26 mouse cellular contexts compared by ENCODE assay signal in the genomic region with DNA sequence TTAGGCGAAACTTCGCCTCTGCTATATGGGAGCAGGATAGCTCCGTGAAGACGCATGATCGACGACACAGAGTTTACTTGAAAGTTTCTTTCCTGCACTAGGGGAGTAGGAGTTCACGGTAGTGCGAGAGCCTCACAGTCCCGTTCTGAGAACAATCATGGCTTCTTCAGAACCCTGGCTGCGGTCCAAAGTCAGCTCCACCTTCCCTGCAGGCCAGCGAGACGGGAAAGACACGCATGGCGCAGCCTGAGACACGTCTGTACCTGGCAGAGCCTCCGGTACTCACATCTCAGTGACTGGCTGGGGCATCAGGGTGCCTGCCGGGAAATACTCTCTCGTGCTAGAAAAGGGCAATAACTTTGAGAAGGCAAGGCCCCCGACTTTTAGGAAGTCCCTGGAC.
A peak's percentile ranks its signal among the peaks of the same experiment; 100 is the strongest.
DNase-seq lines count a peak whose midpoint lies in the region; ATAC-seq and TF ChIP-seq lines count a peak whose summit lies in the region.
"Had no signal": no experiment of that assay in that cellular context is flagged by ENCODE, and none has a peak within 500 bp of the region (broad histone marks: within the 10 kb centered on the region; RNA-seq: fewer than 3 reads in every experiment).

No protein-coding gene starts in this region.

- peak; percentile 29 to 33 for DNase-seq in cerebellum, postnatal 10 days
- no peak for DNase-seq in cerebellum, adult 2 months
- DNase-seq in kidney, adult 18-20 months = no peak
- peak; percentile 51 for DNase-seq in testis, postnatal 10 days (ENCODE audit: low spot score)
- no peak for DNase-seq in testis, postnatal 14 days (ENCODE audit: low spot score)
- no peak for DNase-seq in yolk sac, embryonic 10.5 days (ENCODE audit: low spot score)
- DNase-seq: adrenal gland, adult 8-10 months; adrenal gland, postnatal 36 days; B cell, adult 2 months; cerebellum, adult 11 months; cerebellum, adult 9-10 months; cerebellum, postnatal 36 days; gastrocnemius, adult 2 months; gastrocnemius, postnatal 25 days; heart, postnatal 14 days had no signal

- no peak overlapping the region for H3K9ac ChIP-seq in kidney, embryonic 16.5 days (replicated peaks; ENCODE audit: low read length)
- H3K9ac ChIP-seq: embryonic facial prominence, embryonic 15.5 days; heart, embryonic 15.5 days; hindbrain, embryonic 14.5 days had no signal

- peak; percentile 31; the same call in 1 of the 2 replicates for ATAC-seq in kidney, embryonic 16.5 days (ENCODE audit: low FRiP score, low TSS enrichment)
- ATAC-seq: CD4-positive, CD25-positive, alpha-beta regulatory T cell, adult 4 months; forebrain, embryonic 14.5 days had no signal

- no peak overlapping the region for H3K4me2 ChIP-seq in kidney, embryonic 16.5 days (replicated peaks; ENCODE audit: low read depth, low read length)
- H3K4me2 ChIP-seq: embryonic facial prominence, embryonic 15.5 days; heart, embryonic 15.5 days; hindbrain, embryonic 14.5 days had no signal

- TF ChIP-seq POLR2A in cerebellum, adult 2 months (IDR thresholded peaks at IDR 0.05; ENCODE audit: borderline replicate concordance, insufficient read depth, low read length) = no peak

- H3K27me3 ChIP-seq in cerebellum, adult 2 months (ENCODE audit: control insufficient read depth, insufficient read depth, low read length) = no peaks in the 10 kb centered on the region; the same call in 1 of the 2 replicates
- no peaks in the 10 kb centered on the region for H3K27me3 ChIP-seq in kidney, embryonic 16.5 days (ENCODE audit: insufficient read depth, low read length)
- H3K27me3 ChIP-seq: embryonic facial prominence, embryonic 15.5 days; heart, embryonic 15.5 days had no signal

- H3K36me3 ChIP-seq in kidney, embryonic 16.5 days (ENCODE audit: insufficient read depth, low read length) = no peaks in the 10 kb centered on the region
- H3K36me3 ChIP-seq: embryonic facial prominence, embryonic 15.5 days; forebrain, embryonic 10.5 days; G1E; heart, embryonic 10.5 days; heart, embryonic 15.5 days; hindbrain, embryonic 10.5 days had no signal

- 51% methylated on average over 19 of the region's 19 CpGs for WGBS in cerebellum, adult 2 months
- WGBS in kidney, embryonic 16.5 days = 60% methylated on average over 19 of the region's 19 CpGs

- no peaks in the 10 kb centered on the region for H3K9me3 ChIP-seq in kidney, embryonic 16.5 days (ENCODE audit: low read length)
- H3K9me3 ChIP-seq: embryonic facial prominence, embryonic 15.5 days; forebrain, embryonic 10.5 days; heart, embryonic 10.5 days; heart, embryonic 15.5 days; hindbrain, embryonic 10.5 days had no signal

- TF ChIP-seq CTCF in cerebellum, adult 2 months (IDR thresholded peaks at IDR 0.05; ENCODE audit: borderline replicate concordance, insufficient read depth, low read depth, low read length) = no peak

- H3K27ac ChIP-seq in cerebellum, adult 2 months (ENCODE audit: insufficient read depth, low read length) = no peak overlapping the region
- H3K27ac ChIP-seq in kidney, embryonic 16.5 days (ENCODE audit: low read length) = no peak overlapping the region
- H3K27ac ChIP-seq: embryonic facial prominence, embryonic 15.5 days; forebrain, embryonic 10.5 days; gastrocnemius, adult 2 months; heart, embryonic 10.5 days; heart, embryonic 15.5 days; hindbrain, embryonic 10.5 days; hindbrain, embryonic 14.5 days had no signal

- H3K4me3 ChIP-seq in cerebellum, adult 2 months (replicated peaks; ENCODE audit: insufficient read depth, low read depth, low read length) = no peak overlapping the region
- no peak overlapping the region for H3K4me3 ChIP-seq in kidney, embryonic 16.5 days (ENCODE audit: low read length)
- H3K4me3 ChIP-seq: embryonic facial prominence, embryonic 15.5 days; erythroblast, embryonic 14.5 days; forebrain, embryonic 10.5 days; gastrocnemius, adult 2 months; heart, embryonic 10.5 days; heart, embryonic 15.5 days; hindbrain, embryonic 10.5 days had no signal

- H3K4me1 ChIP-seq in cerebellum, adult 2 months (ENCODE audit: control insufficient read depth, insufficient read depth, low read length) = no peaks in the 10 kb centered on the region
- H3K4me1 ChIP-seq in kidney, embryonic 16.5 days (ENCODE audit: insufficient read depth, low read length) = peaks cover 2% of the 10 kb centered on the region; the same call in 1 of the 2 replicates
- H3K4me1 ChIP-seq: forebrain, embryonic 10.5 days; hindbrain, embryonic 10.5 days had no signal

Comparison
In these comparisons a context has a peak if more than half of its experiments do, and no peak if none do; other contexts are left out.
1. DNase-seq: peak in cerebellum, postnatal 10 days (2 of 2) and testis, postnatal 10 days (single experiment); none in cerebellum, adult 2 months (0 of 2), kidney, adult 18-20 months (single experiment), testis, postnatal 14 days (single experiment) and yolk sac, embryonic 10.5 days (single experiment).